Mouse (Mus musculus) naive thymus-derived CD4-positive, alpha-beta T cell, adult 2 months (primary cell): ENCODE results near the gene Pard3.

Experiments used
- DNase-seq: peaks from one replicate; pipeline ENCODE4 v3.0.0-alpha.2; 2011; ENCODE audit warnings: low read depth

Pard3 gene

DNA sequence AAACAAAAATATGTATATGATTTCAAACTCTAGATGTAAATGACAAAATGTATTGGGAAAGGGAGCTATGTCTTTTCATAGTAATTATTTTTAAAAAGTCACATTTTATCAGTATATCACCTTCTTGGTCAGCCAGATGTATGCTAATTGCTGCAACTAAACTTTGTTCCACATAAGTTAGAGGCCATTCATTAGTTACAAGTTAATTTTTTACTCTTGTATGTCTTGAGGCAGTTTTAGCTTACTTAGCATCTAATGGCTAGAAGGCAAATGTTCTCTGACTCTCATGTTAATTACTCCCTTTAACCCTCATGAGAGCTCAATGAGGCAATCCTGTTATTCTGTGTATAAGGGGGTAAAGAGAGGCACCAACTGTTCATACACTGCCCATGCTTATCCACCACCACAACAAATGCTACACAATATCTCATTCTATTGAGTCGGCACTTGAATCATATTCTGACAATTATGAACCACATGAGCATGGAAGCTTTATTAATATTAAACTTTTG lies 282.3 kb downstream of the Pard3 start:
- no peak for DNase-seq

GRCm38 (mm10) chr8:127347890-127348495 lies 284.3 kb downstream of the Pard3 start:
- no peak for DNase-seq

- DNase-seq = no peak
Measured at GRCm38 (mm10) chr8:127361796-127362195, 298.1 kb downstream of the Pard3 start.

GRCm38 (mm10) chr8:127368347-127368746 lies 304.7 kb downstream of the Pard3 start:
- DNase-seq = no peak

- DNase-seq = no peak
Measured at GRCm38 (mm10) chr8:127371326-127371949, 307.7 kb downstream of the Pard3 start.

DNA sequence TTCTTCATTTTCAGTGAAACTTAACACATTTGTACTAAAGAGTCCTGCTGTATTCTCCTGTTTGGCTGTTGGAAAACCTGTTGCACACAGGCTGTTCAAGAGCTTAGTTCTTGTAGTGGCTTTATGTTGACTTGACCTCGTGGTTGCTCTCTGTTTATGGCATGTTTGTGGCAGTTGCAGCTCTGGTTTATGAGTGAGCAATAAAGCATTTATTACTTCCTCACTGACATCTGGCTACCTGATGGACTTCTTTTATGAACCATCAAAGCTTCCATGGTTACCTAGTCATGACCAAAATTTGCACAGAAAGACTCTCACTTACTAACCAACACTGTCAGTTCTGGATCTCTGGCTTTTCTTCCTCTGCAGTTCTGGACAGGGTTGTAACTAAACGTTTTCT lies 314.1 kb downstream of the Pard3 start:
- no peak for DNase-seq

- no peak for DNase-seq
Measured at GRCm38 (mm10) chr8:127378994-127379858, 315.5 kb downstream of the Pard3 start.

DNA sequence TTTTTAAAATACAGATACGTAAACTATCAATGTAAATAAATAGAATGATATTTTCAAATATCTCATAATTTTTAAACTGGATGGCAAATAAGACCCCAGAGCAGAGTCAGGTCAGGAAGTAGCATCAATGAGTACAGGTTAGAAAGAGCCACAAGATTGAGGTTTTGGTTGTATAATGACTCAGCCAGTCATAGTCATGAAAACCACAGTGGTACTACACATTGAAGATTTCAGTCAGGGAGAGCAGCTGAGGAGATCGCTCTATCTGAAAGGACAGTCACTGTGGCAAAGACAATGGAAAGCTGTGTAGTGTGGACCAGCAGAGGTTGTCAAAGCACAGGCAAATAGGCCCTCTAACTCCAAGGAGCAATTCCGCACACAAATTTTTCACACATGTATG lies 317.6 kb downstream of the Pard3 start:
- no peak for DNase-seq

DNA sequence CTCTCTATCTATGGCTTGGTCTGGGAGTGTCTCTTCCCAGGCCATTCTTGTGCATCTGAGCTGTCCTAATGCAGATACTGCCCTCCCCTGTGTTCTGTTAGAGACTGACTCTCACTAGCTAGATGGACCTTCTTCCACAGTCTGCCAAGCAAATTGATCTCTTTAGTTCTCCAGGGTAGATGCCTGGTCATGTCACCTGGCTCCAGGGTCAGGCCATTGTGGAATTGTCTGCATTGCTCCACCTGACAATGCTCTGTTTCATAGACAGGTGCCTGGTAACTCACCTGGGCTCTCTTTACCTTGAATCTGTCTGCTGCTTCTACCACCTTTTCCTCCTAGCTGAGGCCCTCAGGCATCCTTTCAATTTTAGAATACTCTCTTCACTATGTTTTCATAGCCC lies 329.0 kb downstream of the Pard3 start:
- no peak for DNase-seq

DNA sequence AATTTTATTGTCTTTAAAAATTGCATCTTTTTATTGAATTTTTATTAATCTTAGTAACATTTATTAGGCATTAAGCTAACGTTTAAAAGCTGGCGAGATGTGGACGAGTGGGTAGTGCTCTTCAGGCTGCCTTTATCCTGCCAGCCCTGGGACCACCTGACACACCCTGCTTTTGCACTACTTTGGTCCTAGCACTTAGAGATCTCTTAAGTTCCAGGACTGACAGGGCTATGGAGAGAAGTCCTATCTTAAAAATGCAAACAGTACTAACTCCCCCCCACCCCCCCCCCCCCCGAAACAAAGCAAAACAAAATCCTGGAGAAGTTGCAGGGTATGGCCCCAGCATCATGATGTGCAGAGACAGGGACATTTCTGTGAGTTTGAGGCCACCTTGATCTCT lies 331.8 kb downstream of the Pard3 start:
- no peak for DNase-seq

- DNase-seq = no peak
Measured at GRCm38 (mm10) chr8:127405815-127406214, 342.1 kb downstream of the Pard3 start.

DNA sequence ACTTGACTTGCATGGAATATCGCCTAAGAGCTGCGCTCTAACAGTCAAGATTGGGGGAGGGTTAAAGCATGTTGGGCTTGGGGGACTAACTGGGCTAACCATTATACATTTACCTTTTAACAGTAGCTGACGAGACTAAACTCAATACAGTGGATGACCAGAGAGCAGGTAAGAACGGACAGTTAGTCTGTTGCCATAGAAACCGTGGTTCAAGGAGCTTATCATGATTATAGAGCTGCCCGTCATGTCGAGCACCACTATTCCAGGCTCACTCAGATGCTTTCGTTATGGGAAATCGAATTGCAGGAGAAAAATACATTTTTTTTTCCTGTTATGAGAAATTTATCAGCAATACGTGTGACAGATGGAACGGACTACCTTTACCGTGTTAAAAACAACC lies 346.9 kb downstream of the Pard3 start:
- DNase-seq = no peak

GRCm38 (mm10) chr8:127411190-127411848 lies 347.6 kb downstream of the Pard3 start:
- DNase-seq = no peak

GRCm38 (mm10) chr8:127423021-127423420 lies 359.3 kb downstream of the Pard3 start:
- DNase-seq = no peak

DNA sequence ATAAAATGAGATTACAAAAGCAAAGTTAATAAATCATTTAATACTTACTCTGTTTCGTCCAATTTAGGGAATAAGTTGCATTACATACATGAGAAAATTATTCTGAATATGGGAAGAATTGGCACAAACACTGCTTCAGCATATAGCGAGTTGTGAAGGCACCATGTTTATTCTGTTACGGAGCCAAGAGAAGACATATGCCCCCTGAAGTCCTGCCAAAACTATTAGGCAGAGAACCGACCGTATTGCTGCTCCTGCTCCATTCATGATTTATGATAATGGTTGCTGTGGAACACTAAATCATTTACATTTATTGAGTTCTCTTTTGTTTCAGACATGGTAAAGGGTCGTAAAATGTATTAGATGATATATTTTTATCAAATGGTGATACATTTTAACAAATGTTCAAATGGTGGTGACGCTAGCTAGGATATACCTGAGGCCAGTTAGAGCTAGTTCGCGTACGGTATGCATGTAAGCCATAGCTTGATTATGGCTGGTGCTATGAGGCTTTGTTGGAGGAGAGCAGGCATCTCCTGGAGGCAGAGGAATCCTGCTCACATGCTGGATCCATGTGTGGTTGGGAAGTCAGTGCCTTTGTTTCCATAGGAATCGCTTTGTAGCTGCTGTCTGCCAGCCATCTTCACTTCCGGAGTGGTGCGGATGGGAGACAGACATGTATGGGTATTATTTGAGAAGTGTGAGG lies 360.7 kb downstream of the Pard3 start:
- DNase-seq = no peak

DNA sequence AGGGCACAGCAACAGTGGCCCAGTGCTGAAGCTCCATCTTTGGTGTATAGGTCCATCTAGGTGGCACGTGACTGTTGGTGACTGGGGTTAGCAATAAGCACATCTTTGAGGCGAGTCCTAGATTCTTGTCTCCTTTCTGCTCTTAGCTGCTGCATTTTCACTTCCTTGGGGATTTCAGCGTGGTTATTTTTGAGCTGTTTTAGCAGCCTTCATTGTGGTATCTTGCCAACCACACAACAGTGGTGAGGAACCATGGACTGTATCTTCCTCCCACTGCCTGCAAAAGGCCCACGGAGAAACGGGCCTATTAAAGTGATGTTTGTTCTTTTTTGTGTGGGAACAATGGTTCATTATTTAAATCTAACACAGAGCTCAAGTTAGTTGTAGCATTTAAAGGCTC lies 363.2 kb downstream of the Pard3 start:
- DNase-seq = no peak

GRCm38 (mm10) chr8:127428004-127428403 lies 364.3 kb downstream of the Pard3 start:
- DNase-seq = no peak

DNA sequence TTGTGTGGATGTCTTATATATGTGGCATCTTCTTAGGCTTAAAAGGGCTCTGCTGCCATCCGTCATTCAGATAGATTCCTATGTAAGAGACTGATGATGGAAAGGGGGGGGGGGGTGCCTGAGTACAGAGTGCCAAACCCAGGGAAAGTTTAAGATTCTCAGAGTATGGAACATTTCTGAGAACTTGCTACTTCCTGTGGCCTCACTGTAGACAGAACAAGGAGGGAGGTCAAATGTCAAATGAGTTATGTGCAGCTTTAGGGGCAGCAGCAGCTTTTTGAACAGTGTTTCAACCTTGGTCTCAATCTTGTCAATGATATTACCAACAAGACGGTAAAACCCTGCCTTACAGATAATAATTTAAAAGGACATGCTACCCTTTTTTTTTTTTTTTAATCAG lies 367.5 kb downstream of the Pard3 start:
- DNase-seq = no peak

- DNase-seq = no peak
Measured at GRCm38 (mm10) chr8:127435975-127436374, 372.3 kb downstream of the Pard3 start.

DNA sequence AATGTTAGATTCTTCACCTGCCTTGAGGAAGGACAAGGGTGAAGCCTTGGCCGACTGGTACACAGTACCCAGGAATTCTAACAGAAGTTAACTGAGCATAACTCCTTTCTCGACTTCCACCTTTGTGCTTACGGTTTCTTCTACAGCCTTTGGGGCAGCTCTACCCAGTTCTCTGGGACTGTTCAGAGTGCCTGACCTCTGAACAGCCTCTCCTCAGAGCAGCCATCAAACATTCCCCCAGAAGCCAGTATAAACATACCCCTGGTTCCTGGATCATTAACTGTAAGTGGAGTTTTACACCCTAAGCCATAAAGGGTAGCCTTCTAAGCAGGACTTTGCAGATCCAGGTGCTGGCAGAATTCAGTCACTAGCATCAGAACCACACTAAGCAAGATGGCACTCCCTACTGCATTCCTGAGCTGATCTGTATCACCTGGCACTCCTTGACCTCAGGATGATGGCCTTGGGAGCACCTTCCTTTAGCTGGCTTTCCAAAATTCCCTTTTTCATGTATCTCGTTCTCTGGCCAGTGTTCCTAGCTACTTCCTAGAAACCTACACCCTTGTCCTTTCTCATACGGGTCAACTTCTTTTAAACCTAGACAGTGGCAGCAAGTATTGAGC lies 374.0 kb downstream of the Pard3 start:
- DNase-seq = no peak
